Mouse (Mus musculus): ENCODE results near the gene Psmc3ip. TPM values are rescaled to one million over a fixed set of nuclear protein-coding genes. Genes with fewer than 3 reads are reported as not detected.
"Not testable (repeated sequence)": the region's sequence is repeated elsewhere in the genome, so short reads cannot be mapped to it uniquely, and the experiment has no call there.

Gene Psmc3ip
- polyA plus RNA-seq, 1 experiment from 2014 or later = 36.4 TPM

DNA sequence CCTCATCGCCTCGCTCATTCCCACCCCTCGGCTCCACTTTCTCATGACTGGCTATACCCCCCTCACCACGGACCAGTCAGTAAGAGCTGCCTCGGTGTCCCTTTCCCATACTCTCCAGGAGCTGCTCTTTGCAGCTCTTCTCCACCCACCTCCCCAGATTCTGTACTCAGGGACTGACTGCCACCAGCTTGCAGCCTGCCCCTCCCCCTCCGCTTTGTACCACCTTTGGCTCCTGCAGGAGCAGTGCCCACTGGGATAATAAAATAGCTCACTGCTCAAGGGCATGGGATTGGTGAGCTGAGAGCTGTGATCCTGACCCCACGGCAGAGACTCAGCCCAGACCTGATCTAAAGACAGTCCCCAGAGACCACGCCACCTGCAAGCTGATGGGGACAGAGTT lies 29.3 kb upstream of the Psmc3ip start:
- not testable (repeated sequence) for H3K27ac ChIP-seq (ENCODE audit: low read length); H3K9ac ChIP-seq (replicated peaks; ENCODE audit: low read depth, low read length); H3K9me3 ChIP-seq (ENCODE audit: control insufficient read depth, low read depth, low read length); ATAC-seq (ENCODE audit: insufficient number of reproducible peaks, insufficient read depth, low FRiP score, low read depth); H3K4me3 ChIP-seq (ENCODE audit: low read depth, low read length); H3K4me2 ChIP-seq (replicated peaks; ENCODE audit: low read depth, low read length); H3K27me3 ChIP-seq (ENCODE audit: control insufficient read depth, insufficient read depth, low read length); H3K4me1 ChIP-seq (ENCODE audit: control insufficient read depth, insufficient read depth, low read length)
- WGBS = 92% methylated on average over 8 of the region's 8 CpGs
- H3K36me3 ChIP-seq (ENCODE audit: control insufficient read depth, insufficient read depth, low read length) = peaks cover 12% of the 10 kb centered on the region; the same call in 1 of the 2 replicates

DNA sequence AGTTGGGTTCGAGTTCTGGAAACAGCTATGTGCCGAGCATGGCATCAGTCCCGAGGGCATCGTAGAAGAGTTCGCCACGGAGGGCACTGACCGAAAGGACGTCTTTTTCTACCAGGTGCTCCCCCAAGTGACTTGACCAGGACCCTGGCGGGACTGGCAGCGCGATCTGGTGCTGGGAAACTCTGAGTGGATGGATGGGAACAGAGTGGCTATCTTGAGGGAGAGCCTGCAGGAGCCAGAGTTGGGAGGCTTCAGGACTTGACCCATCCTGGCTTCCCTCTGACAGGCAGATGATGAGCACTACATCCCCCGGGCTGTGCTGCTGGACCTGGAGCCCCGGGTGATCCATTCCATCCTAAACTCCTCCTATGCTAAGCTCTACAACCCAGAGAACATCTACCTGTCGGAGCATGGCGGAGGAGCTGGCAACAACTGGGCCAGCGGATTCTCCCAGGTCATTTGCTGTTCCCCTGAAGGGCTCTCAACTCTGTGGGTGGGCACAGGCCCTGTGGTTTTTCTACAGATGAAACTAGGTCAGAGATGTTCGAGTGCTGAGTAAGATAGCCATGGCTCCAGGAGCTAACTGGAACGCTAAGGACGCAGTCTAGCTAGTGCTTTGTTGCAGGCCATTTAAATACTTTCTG lies 25.4 kb upstream of the Psmc3ip start:
- H3K4me1 ChIP-seq (ENCODE audit: control insufficient read depth, insufficient read depth, low read length) = peaks cover 18% of the 10 kb centered on the region
- H3K27me3 ChIP-seq (ENCODE audit: control insufficient read depth, insufficient read depth, low read length) = no peaks in the 10 kb centered on the region
- 20% methylated on average over 19 of the region's 19 CpGs for WGBS
- peak overlapping the region; percentile 96 for H3K4me2 ChIP-seq (replicated peaks; ENCODE audit: low read depth, low read length)
- H3K36me3 ChIP-seq (ENCODE audit: control insufficient read depth, insufficient read depth, low read length) = peaks cover 3% of the 10 kb centered on the region; the same call in 1 of the 2 replicates
- H3K27ac ChIP-seq (ENCODE audit: low read length) = peak overlapping the region; percentile 86
- peak overlapping the region; percentile 63 for H3K9ac ChIP-seq (replicated peaks; ENCODE audit: low read depth, low read length)
- peak overlapping the region; percentile 92 for H3K4me3 ChIP-seq (ENCODE audit: low read depth, low read length)
- no peak for ATAC-seq (ENCODE audit: insufficient number of reproducible peaks, insufficient read depth, low FRiP score, low read depth)
- no peaks in the 10 kb centered on the region for H3K9me3 ChIP-seq (ENCODE audit: control insufficient read depth, low read depth, low read length)

DNA sequence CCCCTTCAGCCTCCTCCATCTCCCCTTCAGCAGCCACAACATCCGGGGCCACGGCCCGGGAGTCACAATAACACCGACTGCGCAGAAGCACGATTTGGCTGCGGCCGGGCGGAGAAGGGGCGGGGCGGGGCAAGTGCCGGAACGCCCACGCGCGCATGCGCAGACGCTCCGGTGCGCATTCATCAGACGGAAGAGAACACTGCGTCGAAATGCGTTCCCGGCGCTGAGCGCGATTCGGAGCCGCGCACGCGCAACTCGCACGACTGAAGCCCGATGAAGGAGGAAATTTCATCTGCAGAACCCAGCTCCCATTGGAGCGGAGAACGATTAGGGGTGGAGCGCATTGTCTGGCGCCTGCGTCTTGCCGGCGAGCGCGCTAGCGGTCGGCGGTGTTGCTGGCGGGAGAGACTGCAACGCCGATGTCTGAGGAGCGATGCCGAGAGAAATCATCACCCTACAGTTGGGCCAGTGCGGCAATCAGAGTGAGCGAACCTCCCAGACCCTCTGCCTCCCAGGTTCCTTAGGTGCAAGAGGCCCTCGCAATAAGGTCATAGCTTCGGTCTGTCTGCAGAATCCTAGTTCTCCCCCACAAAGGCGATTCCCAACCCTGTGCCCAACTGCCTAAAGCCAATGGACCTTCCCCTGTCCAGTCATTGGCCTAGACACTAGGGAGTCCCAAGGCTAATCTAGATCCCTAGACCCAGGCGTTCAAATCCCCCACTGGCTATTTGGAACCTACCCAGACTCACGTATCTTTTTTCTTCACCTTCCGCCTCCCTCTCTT lies 24.7 kb upstream of the Psmc3ip start, which contains the start of the genes Retreg3 and Tubg1:
Gene Retreg3 (minus strand): TSS at position 133 of the 784 bp plus-strand sequence.
Gene Tubg1 (plus strand): TSS at position 178 of the 784 bp plus-strand sequence.
- under 1% methylated on average over 61 of the region's 61 CpGs for WGBS
- H3K9ac ChIP-seq (replicated peaks; ENCODE audit: low read depth, low read length) = peak within 1 kb of the TSS; percentile 89
- H3K36me3 ChIP-seq (ENCODE audit: control insufficient read depth, insufficient read depth, low read length) = peaks cover 3% of the 10 kb centered on the region; the same call in 1 of the 2 replicates
- H3K4me3 ChIP-seq (ENCODE audit: low read depth, low read length) = peak within 1 kb of the TSS; percentile 92
- H3K27me3 ChIP-seq (ENCODE audit: control insufficient read depth, insufficient read depth, low read length) = no peaks in the 10 kb centered on the region
- peaks cover 18% of the 10 kb centered on the region for H3K4me1 ChIP-seq (ENCODE audit: control insufficient read depth, insufficient read depth, low read length)
- H3K9me3 ChIP-seq (ENCODE audit: control insufficient read depth, low read depth, low read length) = no peaks in the 10 kb centered on the region
- H3K27ac ChIP-seq (ENCODE audit: low read length) = peak within 1 kb of the TSS; percentile 86
- H3K4me2 ChIP-seq (replicated peaks; ENCODE audit: low read depth, low read length) = peak within 1 kb of the TSS; percentile 96
- ATAC-seq (ENCODE audit: insufficient number of reproducible peaks, insufficient read depth, low FRiP score, low read depth) = peak; percentile 97

DNA sequence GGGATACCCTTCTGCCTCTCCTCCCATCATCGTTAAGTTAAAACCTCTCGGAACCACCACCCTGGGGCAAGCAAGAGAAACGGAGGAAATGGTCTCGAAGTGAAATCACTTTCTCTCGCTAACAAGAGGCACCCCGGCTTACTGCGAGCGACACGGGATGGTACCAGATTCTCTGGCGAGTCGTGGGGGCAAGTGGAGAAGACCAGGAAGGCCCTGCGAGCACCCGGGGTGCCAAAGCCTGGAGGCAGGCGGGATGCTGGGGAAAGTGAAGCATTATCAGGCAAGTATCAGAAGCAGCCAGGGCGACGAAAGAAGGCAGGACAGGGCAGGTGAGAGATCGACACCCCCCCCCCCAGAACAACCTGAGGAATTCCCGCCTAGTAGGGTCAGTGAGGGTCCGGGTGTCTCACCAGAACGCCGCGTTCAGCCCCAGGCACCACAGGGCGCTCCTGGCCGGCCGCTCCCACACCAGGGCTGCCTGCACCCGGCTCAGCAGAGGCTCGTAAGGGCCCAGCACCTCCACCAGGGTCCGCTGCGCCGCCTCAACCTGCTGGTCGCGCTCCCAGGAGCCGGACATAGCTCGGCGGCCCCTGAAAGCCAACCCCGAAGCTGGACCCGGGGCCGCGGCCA lies 24.0 kb upstream of the Psmc3ip start:
- under 1% methylated on average over 39 of the region's 39 CpGs for WGBS
- ATAC-seq (ENCODE audit: insufficient number of reproducible peaks, insufficient read depth, low FRiP score, low read depth) = peak; percentile 70

DNA sequence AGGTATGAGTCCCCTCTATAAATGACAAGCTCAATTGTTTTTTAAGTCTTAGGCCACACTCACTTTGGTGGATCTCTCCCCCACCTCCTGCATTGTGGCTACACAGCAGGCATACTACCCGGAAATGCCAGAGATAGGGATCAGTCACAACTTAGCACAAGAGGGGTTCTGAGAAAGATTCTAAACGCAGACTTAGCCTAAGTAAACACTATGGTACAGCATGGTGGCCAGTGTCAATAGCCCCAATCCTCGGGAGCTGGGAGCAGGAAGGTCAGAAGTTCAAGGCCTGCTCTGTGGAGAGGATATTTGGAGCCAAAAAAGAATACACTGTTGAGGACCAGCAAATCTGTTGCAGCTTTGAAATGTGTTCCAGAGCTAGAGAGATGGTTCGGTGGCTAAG lies 22.9 kb upstream of the Psmc3ip start:
- no peak overlapping the region for H3K27ac ChIP-seq (ENCODE audit: low read length)
- no peaks in the 10 kb centered on the region for H3K9me3 ChIP-seq (ENCODE audit: control insufficient read depth, low read depth, low read length)
- WGBS = 31% methylated on average over 4 of the region's 4 CpGs
- H3K4me2 ChIP-seq (replicated peaks; ENCODE audit: low read depth, low read length) = peak overlapping the region; percentile 80
- peak overlapping the region; percentile 92 for H3K4me3 ChIP-seq (ENCODE audit: low read depth, low read length)
- ATAC-seq (ENCODE audit: insufficient number of reproducible peaks, insufficient read depth, low FRiP score, low read depth) = no peak
- H3K27me3 ChIP-seq (ENCODE audit: control insufficient read depth, insufficient read depth, low read length) = no peaks in the 10 kb centered on the region
- H3K36me3 ChIP-seq (ENCODE audit: control insufficient read depth, insufficient read depth, low read length) = peaks cover 3% of the 10 kb centered on the region; the same call in 1 of the 2 replicates
- H3K4me1 ChIP-seq (ENCODE audit: control insufficient read depth, insufficient read depth, low read length) = peaks cover 18% of the 10 kb centered on the region
- H3K9ac ChIP-seq (replicated peaks; ENCODE audit: low read depth, low read length) = peak overlapping the region; percentile 89

More for the DNA sequence above, 24.0 kb upstream of the Psmc3ip start:
- Histone ChIP-seq H3K4me2 (replicated peaks; ENCODE audit: low read depth, low read length) (peak overlapping the region; percentile 80), H3K4me1 (ENCODE audit: control insufficient read depth, insufficient read depth, low read length) (peaks cover 18% of the 10 kb centered on the region), H3K9me3 (ENCODE audit: control insufficient read depth, low read depth, low read length) (no peaks in the 10 kb centered on the region), H3K4me3 (ENCODE audit: low read depth, low read length) (peak overlapping the region; percentile 92), H3K27me3 (ENCODE audit: control insufficient read depth, insufficient read depth, low read length) (no peaks in the 10 kb centered on the region), H3K27ac (ENCODE audit: low read length) (peak overlapping the region; percentile 80; the same call in 1 of the 2 replicates), H3K9ac (replicated peaks; ENCODE audit: low read depth, low read length) (peak overlapping the region; percentile 89), H3K36me3 (ENCODE audit: control insufficient read depth, insufficient read depth, low read length) (peaks cover 3% of the 10 kb centered on the region; the same call in 1 of the 2 replicates)

DNA sequence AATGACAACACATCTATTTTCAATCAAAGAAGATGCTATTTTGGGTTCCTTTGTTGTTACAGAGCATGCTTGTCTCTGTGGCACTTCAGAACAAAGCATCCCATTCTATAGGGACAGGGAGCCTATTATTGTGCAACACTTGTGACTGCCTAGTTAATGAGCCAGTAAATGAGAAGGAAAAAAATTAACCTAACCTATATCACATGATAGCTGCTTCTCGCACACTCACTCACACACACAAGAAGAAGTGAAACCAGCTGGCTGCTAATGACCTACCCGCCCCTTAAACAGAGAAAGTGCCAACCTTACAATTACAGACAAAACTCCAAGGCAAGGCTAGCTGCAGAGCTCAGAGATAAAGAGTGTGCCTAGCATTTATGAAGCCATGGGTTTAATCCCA lies 20.3 kb upstream of the Psmc3ip start:
- 77% methylated on average over 2 of the region's 2 CpGs for WGBS
- H3K27ac ChIP-seq (ENCODE audit: low read length) = no peak overlapping the region
- H3K9ac ChIP-seq (replicated peaks; ENCODE audit: low read depth, low read length) = no peak overlapping the region
- peaks cover 15% of the 10 kb centered on the region for H3K4me1 ChIP-seq (ENCODE audit: control insufficient read depth, insufficient read depth, low read length)
- H3K36me3 ChIP-seq (ENCODE audit: control insufficient read depth, insufficient read depth, low read length) = no peaks in the 10 kb centered on the region
- no peak overlapping the region for H3K4me2 ChIP-seq (replicated peaks; ENCODE audit: low read depth, low read length)
- no peaks in the 10 kb centered on the region for H3K27me3 ChIP-seq (ENCODE audit: control insufficient read depth, insufficient read depth, low read length)
- H3K9me3 ChIP-seq (ENCODE audit: control insufficient read depth, low read depth, low read length) = no peaks in the 10 kb centered on the region
- no peak overlapping the region for H3K4me3 ChIP-seq (ENCODE audit: low read depth, low read length)
- no peak for ATAC-seq (ENCODE audit: insufficient number of reproducible peaks, insufficient read depth, low FRiP score, low read depth)

DNA sequence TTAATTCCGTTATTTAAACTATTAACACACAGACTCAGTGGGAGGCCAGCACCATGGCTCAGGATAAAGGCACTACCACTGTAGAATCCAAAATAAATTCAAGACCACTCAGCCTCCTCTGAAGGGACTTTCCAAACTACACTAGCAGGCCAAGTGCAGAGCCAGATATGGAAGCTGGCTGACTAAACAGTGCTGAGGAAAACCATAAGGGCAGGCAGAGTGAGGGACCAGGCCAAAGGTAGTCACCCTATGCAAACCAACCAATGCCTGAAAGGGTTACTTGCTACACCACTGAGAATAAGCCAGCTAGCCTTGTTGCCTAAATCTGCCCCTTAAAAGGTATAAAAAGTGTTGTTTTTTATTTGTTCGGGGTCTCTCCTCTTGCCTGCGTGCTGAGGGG lies 16.9 kb upstream of the Psmc3ip start:
- Histone ChIP-seq H3K27ac (ENCODE audit: low read length) (no peak overlapping the region), H3K9ac (replicated peaks; ENCODE audit: low read depth, low read length) (no peak overlapping the region), H3K4me1 (ENCODE audit: control insufficient read depth, insufficient read depth, low read length) (peaks cover 5% of the 10 kb centered on the region; the same call in 1 of the 2 replicates)

DNA sequence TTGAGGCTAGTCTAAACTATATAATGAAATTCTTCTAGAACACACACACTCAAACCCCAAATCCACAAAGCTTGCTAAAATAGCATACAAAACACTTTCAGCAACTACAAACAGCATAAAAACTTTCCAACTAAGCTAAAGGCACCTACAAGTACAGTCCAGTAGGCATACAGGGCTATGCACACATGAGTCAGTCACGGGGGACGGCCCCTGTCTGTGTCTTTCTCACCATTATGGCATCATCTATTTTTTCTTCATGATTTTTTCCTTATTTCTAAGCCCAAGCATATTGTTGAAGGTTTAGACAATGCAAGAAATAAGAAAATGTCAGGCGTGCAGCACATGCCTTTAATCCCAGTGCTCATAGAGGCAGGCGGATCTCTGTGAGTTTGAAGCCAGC lies 15.9 kb upstream of the Psmc3ip start:
- H3K4me3 ChIP-seq (ENCODE audit: low read depth, low read length) = no peak overlapping the region
- peaks cover 5% of the 10 kb centered on the region; the same call in 1 of the 2 replicates for H3K36me3 ChIP-seq (ENCODE audit: control insufficient read depth, insufficient read depth, low read length)
- H3K9me3 ChIP-seq (ENCODE audit: control insufficient read depth, low read depth, low read length) = no peaks in the 10 kb centered on the region
- no peak overlapping the region for H3K4me2 ChIP-seq (replicated peaks; ENCODE audit: low read depth, low read length)
- WGBS = 82% methylated on average over 4 of the region's 4 CpGs
- H3K9ac ChIP-seq (replicated peaks; ENCODE audit: low read depth, low read length) = no peak overlapping the region
- H3K27ac ChIP-seq (ENCODE audit: low read length) = no peak overlapping the region
- no peaks in the 10 kb centered on the region for H3K27me3 ChIP-seq (ENCODE audit: control insufficient read depth, insufficient read depth, low read length)
- peaks cover 5% of the 10 kb centered on the region; the same call in 1 of the 2 replicates for H3K4me1 ChIP-seq (ENCODE audit: control insufficient read depth, insufficient read depth, low read length)
- no peak for ATAC-seq (ENCODE audit: insufficient number of reproducible peaks, insufficient read depth, low FRiP score, low read depth)

More for the DNA sequence above, 16.9 kb upstream of the Psmc3ip start:
- Histone ChIP-seq H3K27me3 (ENCODE audit: control insufficient read depth, insufficient read depth, low read length) (no peaks in the 10 kb centered on the region), H3K9me3 (ENCODE audit: control insufficient read depth, low read depth, low read length) (no peaks in the 10 kb centered on the region), H3K4me2 (replicated peaks; ENCODE audit: low read depth, low read length) (no peak overlapping the region), H3K36me3 (ENCODE audit: control insufficient read depth, insufficient read depth, low read length) (peaks cover 5% of the 10 kb centered on the region; the same call in 1 of the 2 replicates), H3K4me3 (ENCODE audit: low read depth, low read length) (no peak overlapping the region)
- no peak for ATAC-seq (ENCODE audit: insufficient number of reproducible peaks, insufficient read depth, low FRiP score, low read depth)
- 94% methylated on average over 3 of the region's 3 CpGs for WGBS
